Mouse (Mus musculus) bone marrow macrophage, adult 2 months (primary cell): ENCODE results near the gene Itga2b.

Source experiments
- CTCF ChIP-seq: IDR thresholded peaks from 2 replicates; pipeline ENCODE4 v1.5.1; 2012; ENCODE audit warnings: low read depth, mild to moderate bottlenecking, low read length, moderate library complexity
- POLR2A ChIP-seq: IDR thresholded peaks from 2 replicates; pipeline ENCODE4 v1.6.1; 2012; ENCODE audit warnings: mild to moderate bottlenecking, low read depth, low read length, borderline replicate concordance

DNA sequence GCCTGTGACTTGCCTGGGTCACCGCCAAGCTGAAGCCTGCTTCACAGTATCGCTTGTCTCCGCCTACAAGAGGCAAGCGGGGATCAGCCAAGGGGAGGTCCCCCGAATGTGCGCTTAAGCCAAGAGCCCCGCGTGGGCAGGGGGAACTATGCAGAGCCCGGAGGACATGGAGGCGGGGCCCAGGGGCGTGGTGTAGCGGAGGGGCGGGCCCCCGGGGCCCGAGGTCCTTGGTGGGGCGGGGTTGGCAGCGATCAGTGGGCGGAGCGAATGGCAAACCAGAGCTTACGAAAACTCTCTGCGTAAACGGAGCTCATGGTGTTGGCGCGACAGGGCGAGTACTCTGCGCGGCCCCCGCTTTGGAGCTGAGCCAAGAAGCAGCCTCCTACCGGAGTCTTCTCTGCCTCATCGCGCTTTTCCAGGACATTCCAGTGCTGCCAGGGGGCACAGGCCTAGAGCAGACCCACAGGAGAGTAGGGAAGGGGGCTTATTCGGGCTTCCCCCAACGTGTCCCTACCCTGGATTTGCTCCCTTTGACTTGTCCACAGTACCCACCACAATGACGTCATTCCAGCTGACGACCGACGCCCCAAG, 2.8 kb downstream of the Itga2b start:
- TF ChIP-seq CTCF (no peak), POLR2A (no peak)
